Mouse (Mus musculus) embryonic facial prominence, embryonic 14.5 days (tissue): ENCODE data around the gene Zmynd12. TPM values are rescaled to one million over a fixed set of nuclear protein-coding genes. Genes with fewer than 3 reads are reported as not detected.

Experiments
- ATAC-seq: fragments of 200-750 bp; cut with Nextera tagmentation; 2 replicates; pipeline ENCODE4 v1.8.0; 2017; ENCODE audit warnings: low read depth, moderate number of reproducible peaks, moderate TSS enrichment
- DNase-seq: peaks from one replicate; pipeline ENCODE4 v3.0.0-alpha.2; 2015; ENCODE audit warnings: low spot score
- H3K27ac ChIP-seq: fragments of 300-500 bp; sonication (generic); replicated peaks from 2 replicates; pipeline ENCODE4 v1.5.1; 2014; ENCODE audit warnings: low read depth, mild to moderate bottlenecking, low read length, moderate library complexity
- H3K27me3 ChIP-seq: fragments of 300-500 bp; sonication (generic); replicated peaks from 2 replicates; pipeline ENCODE4 v1.6.1; 2014; ENCODE audit warnings: low read length; ENCODE audit not compliant: control insufficient read depth, insufficient read depth
- H3K36me3 ChIP-seq: fragments of 300-500 bp; sonication (generic); 2 replicates; pipeline ENCODE4 v1.6.1; 2014; ENCODE audit warnings: low read length, mixed read lengths; ENCODE audit not compliant: control insufficient read depth, insufficient read depth
- H3K4me1 ChIP-seq: fragments of 300-500 bp; sonication (generic); 2 replicates; pipeline ENCODE4 v1.6.1; 2014; ENCODE audit warnings: antibody characterized with exemption, low read length; ENCODE audit not compliant: control insufficient read depth, insufficient read depth
- H3K4me2 ChIP-seq: fragments of 300-500 bp; sonication (generic); 2 replicates; pipeline ENCODE4 v1.6.1; 2014; ENCODE audit warnings: low read depth, mild to moderate bottlenecking, low read length, moderate library complexity, mixed read lengths
- H3K4me3 ChIP-seq: fragments of 300-500 bp; sonication (generic); 2 replicates; pipeline ENCODE4 v1.5.1; 2014; ENCODE audit warnings: low read depth, mild to moderate bottlenecking, low read length
- H3K9ac ChIP-seq: fragments of 300-500 bp; sonication (generic); 2 replicates; pipeline ENCODE4 v1.6.1; 2014; ENCODE audit warnings: low read depth, mild to moderate bottlenecking, low read length, moderate library complexity, mixed read lengths
- H3K9me3 ChIP-seq: fragments of 300-500 bp; sonication (generic); 2 replicates; pipeline ENCODE4 v1.6.1; 2016; ENCODE audit warnings: low read length; ENCODE audit not compliant: control insufficient read depth
- WGBS: fragments of 180-500 bp; shearing (Covaris S2); extraction: QIAGEN DNeasy Blood & Tissue Kit; methylation state at CpG from one replicate; pipeline ENCODE4 v1.1.7; 2014; 5-methylcytosine and 5-hydroxymethylcytosine counted together
- polyA plus RNA-seq: library from polyadenylated mRNA; unstranded; fragments of >200 nt; fragmentation: Nextera tagmentation; extraction: Ambion mirVana; gene quantifications from 2 replicates; pipeline ENCODE4 v1.2.1, GENCODE M21; 2014

The Zmynd12 gene
- polyA plus RNA-seq, 1 experiment from 2014 or later, result 0.90 TPM

GRCm38 (mm10) chr4:119512731-119513141, 90.1 kb downstream of the Zmynd12 start:
- no peak overlapping the region for H3K4me2 ChIP-seq
- no peak overlapping the region for H3K27ac ChIP-seq
- no peaks in the 10 kb centered on the region for H3K36me3 ChIP-seq
- no peak overlapping the region for H3K4me3 ChIP-seq
- 57% methylated on average over 3 of the region's 3 CpGs for WGBS
- no peaks in the 10 kb centered on the region for H3K4me1 ChIP-seq
- no peak overlapping the region for H3K9ac ChIP-seq
- ATAC-seq, result no peak
- no peaks in the 10 kb centered on the region for H3K9me3 ChIP-seq
- no peaks in the 10 kb centered on the region for H3K27me3 ChIP-seq
- no peak for DNase-seq

Other genes starting within 250 kb of the Zmynd12 start
- 4.0 and 5.1 TPM in 2 replicates for gene Zfp691, start 248.6 kb upstream of the Zmynd12 start, polyA plus RNA-seq
- gene Ermap, start 232.8 kb upstream of the Zmynd12 start, polyA plus RNA-seq, result 2.2 and 2.6 TPM in 2 replicates
- 243 and 256 TPM in 2 replicates for gene Svbp, start 227.5 kb upstream of the Zmynd12 start, polyA plus RNA-seq
- 0.21 and 0.26 TPM in 2 replicates for gene Tmem269, start 204.6 kb upstream of the Zmynd12 start, polyA plus RNA-seq
- gene AU022252, start 190.1 kb upstream of the Zmynd12 start, polyA plus RNA-seq, result 28.1 and 31.4 TPM in 2 replicates
- 98.7 and 100 TPM in 2 replicates for gene P3h1, start 189.9 kb upstream of the Zmynd12 start, polyA plus RNA-seq
- 0.19 and 0.38 TPM in 2 replicates for gene Cldn19, start 167.4 kb upstream of the Zmynd12 start, polyA plus RNA-seq
- gene Ybx1, start 128.2 kb upstream of the Zmynd12 start, polyA plus RNA-seq, result 673 and 697 TPM in 2 replicates
- 84.2 and 86.6 TPM in 2 replicates for gene Ppih, start 102.3 kb upstream of the Zmynd12 start, polyA plus RNA-seq
- 5.5 and 5.7 TPM in 2 replicates for gene Ccdc30, start 7.3 kb upstream of the Zmynd12 start, polyA plus RNA-seq
- gene Ppcs, start 394 bp upstream of the Zmynd12 start, polyA plus RNA-seq, result 22.1 and 30.3 TPM in 2 replicates
- 1.5 and 1.7 TPM in 2 replicates for gene Rimkla, start 69.8 kb downstream of the Zmynd12 start, polyA plus RNA-seq
- 25.1 and 27.8 TPM in 2 replicates for gene Foxj3, start 114.2 kb downstream of the Zmynd12 start, polyA plus RNA-seq
- gene Frg2f1, start 116.7 kb downstream of the Zmynd12 start, polyA plus RNA-seq, result 4.7 and 5.7 TPM in 2 replicates
- not detected in 2 replicates for gene Guca2a, start 214.9 kb downstream of the Zmynd12 start, polyA plus RNA-seq
- gene Guca2b, start 236.1 kb downstream of the Zmynd12 start, polyA plus RNA-seq, result not detected in 2 replicates